Mouse (Mus musculus): ENCODE data around the gene Rnf4.

GRCm38 (mm10) chr5:34393251-34393650, 57.2 kb downstream of the Rnf4 start:
- TF ChIP-seq ZNF384 (IDR thresholded peaks at IDR 0.05; ENCODE audit: low read depth, low read length): no peak
- no peak for TF ChIP-seq MAFK (IDR thresholded peaks at IDR 0.05; ENCODE audit: insufficient read depth, low read depth, low read length)
- TF ChIP-seq ZC3H11A (IDR thresholded peaks at IDR 0.05; ENCODE audit: borderline replicate concordance, low read depth, low read length): no peak
- TF ChIP-seq HCFC1 (IDR thresholded peaks at IDR 0.05; ENCODE audit: borderline replicate concordance, insufficient read depth, low read length): no peak
